Mouse (Mus musculus): ENCODE measurements around the gene Vmn1r228. TPM values are rescaled to one million over a fixed set of nuclear protein-coding genes. Genes with fewer than 3 reads are reported as not detected.

Gene Vmn1r228
- not detected for total RNA-seq (2022)

GRCm38 (mm10) chr17:20786057-20786456, at the start of gene Vmn1r228:
Gene Vmn1r228 (minus strand): TSS chr17:20786157.
- no peak for DNase-seq

- DNase-seq = no peak
Observed at GRCm38 (mm10) chr17:20811255-20811654, 25.3 kb upstream of the Vmn1r228 start, which contains the start of gene Vmn1r229. Gene Vmn1r229 (plus strand): TSS chr17:20811555.

- no peak for DNase-seq
Observed at GRCm38 (mm10) chr17:20729543-20729942, 56.4 kb downstream of the Vmn1r228 start, which contains the start of gene Vmn1r227. Gene Vmn1r227 (plus strand): TSS chr17:20729843.

Other genes with a start within 250 kb of the Vmn1r228 start
- not detected for gene Vmn2r109, start 221.4 kb downstream of the Vmn1r228 start, total RNA-seq (2022)
- not detected for gene Vmn2r110, start 189.7 kb downstream of the Vmn1r228 start, total RNA-seq (2022)
- gene Fpr-rs3, start 161.3 kb downstream of the Vmn1r228 start, total RNA-seq (2022) = not detected
- not detected for gene Vmn1r226, start 103.3 kb downstream of the Vmn1r228 start, total RNA-seq (2022)
- gene Vmn1r227, start 56.3 kb downstream of the Vmn1r228 start, total RNA-seq (2022) = not detected
- under 1 TPM in 1 of 4 experiments, not detected in 3; 0.03 TPM for gene Vmn1r229, start 25.4 kb upstream of the Vmn1r228 start, total RNA-seq (2022)
- not detected for gene Vmn1r230, start 54.3 kb upstream of the Vmn1r228 start, total RNA-seq (2022)
- not detected for gene Vmn1r231, start 118.9 kb upstream of the Vmn1r228 start, total RNA-seq (2022)
- under 1 TPM in 1 of 4 experiments, not detected in 3; 0.18 TPM for gene Vmn1r232, start 133.6 kb upstream of the Vmn1r228 start, total RNA-seq (2022)
- 100 to 1,000 TPM; 250 to 386 (median 301) TPM for gene Ppp2r1a, start 159.2 kb upstream of the Vmn1r228 start, total RNA-seq (2022)
- under 1 TPM in 1 of 4 experiments, not detected in 3; 0.05 TPM for gene Vmn1r233, start 210.3 kb upstream of the Vmn1r228 start, total RNA-seq (2022)
- 10 to 100 TPM; 17.3 to 28.0 (median 21.0) TPM for gene Zfp160, start 222.7 kb upstream of the Vmn1r228 start, total RNA-seq (2022)